Mouse (Mus musculus): ENCODE measurements at regions not wholly inside any gene's neighbourhood (a gene's known extent, or its start where the extent isn't known, plus 50 kb on each side); places are given as distances from the start of the nearest gene placed in this dataset.

DNA sequence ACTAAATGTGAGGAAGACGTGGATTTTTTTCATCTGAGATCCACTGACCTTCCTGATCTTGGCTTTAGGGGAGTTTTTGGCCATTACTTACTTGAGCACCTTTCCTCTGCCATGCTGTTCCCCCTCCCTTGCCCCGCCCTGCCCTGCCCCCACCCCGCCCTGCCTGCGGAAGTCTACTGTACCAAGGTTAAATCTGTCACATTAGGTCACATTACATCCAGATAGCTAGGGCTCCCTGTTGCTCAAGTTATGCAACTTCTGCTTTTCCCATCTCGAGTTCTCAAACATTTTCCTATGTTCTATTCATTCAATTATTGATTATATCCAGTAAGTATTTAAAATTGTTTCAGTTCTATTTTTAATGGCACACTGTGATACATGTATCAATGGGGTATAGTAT lies 144.7 kb upstream of the Cnot2 start:
- no peak for DNase-seq

DNA sequence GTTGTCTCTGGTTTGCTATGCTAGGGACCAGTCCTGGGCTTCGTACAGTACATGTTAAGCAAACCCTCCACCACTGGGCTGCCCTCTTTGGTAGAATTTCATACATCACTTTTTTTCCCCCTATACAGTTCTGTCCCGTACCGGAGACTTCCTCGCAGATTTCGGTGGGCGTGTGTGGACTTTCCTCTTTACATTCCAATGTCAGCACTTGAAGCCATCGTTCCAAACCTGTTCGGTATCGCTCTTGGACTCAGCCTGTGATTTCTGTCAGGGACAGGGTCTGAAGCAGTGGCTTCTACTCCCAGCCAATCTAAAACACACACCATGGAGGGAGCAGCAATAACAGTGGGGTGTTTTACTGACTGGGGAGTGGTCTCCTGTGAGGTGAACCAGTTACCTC lies 140.7 kb upstream of the Cnot2 start:
- no peak for DNase-seq

DNA sequence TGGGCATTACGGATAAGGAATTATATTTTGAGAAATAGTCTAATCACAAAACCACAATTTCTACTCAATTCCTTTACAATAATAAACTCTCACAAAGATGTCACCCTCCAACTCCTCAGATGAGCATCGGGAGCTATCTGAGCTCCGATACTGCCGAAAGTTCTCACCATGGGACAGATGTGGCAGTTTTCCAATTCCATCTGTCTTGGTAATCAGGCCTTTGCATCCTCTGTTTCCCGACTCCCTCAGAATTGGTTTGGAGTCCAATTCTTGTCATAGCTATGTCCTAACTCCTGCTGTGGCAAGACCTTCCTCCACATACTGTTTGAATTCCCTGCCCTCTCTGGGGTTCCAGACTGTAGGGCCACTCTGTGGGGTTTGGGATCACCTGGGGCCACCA lies 138.3 kb upstream of the Cnot2 start:
- no peak for DNase-seq

DNA sequence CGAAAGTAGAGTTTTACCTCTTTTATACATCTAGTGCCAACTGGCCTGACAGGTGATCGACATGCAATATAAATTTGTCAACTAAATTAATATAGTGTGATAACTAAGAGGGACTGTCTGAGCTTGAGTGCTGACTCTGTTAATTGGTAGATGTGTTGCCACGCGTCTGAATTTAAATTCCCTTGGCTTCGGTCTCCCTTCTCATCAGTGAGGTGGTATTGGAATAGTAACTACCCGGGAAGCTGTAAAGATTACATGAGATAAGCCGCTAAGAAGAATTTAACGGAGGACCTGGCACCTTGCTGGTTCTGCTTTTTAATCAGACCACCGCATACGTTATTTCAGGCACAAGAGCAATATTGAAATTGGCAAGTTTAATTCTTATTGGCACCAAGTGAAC lies 136.7 kb upstream of the Cnot2 start:
- no peak for DNase-seq

DNA sequence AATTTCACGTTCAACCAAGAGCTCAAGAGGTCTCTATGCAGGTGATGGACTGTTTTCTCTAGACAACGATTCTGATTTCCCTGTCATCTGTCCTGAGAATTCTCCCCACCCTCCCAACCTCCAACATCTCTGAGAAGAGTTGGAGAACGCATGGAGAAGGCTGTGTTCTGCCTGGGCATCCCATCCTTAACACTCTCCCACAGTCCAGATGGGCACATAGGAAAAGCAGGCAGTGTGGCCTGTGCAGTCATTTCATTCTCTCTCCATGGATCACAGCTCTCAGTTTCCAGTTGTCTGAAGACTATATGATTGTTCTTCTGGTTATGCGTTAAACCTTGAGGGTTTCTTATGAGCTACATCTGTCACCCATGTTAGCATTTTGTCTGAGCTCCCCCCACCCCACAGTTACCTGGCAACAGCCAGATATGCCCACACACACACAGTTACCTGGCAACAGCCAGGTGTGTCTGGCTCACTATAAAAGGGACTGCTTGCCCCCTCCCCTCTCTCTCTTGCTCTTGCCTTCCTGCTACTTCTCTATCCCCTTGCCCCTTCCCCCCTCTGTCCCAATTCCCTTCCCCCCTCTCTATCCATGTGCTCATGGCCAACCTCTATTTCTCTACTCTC lies 135.8 kb upstream of the Cnot2 start:
- no peak for DNase-seq

DNA sequence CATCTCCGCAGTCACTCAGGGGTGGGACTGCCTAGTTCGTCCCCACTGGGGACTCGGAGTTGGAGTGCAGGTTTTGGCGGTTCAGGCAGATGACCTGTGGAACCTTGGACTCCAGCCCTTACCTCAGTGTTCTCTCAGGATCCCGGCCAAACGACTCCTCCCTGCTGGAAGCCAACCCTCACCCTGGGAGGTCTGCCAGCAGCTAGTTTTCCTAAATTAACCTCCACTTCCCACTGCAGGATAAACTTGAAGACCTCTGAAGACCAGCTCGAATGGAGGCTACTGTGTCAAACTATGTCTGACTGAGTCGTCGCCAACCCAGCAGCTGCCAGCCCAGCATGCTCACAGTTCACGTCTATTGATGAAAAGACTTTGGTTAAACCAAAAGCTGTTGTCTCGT lies 132.1 kb upstream of the Cnot2 start:
- peak; percentile 98 for DNase-seq

DNA sequence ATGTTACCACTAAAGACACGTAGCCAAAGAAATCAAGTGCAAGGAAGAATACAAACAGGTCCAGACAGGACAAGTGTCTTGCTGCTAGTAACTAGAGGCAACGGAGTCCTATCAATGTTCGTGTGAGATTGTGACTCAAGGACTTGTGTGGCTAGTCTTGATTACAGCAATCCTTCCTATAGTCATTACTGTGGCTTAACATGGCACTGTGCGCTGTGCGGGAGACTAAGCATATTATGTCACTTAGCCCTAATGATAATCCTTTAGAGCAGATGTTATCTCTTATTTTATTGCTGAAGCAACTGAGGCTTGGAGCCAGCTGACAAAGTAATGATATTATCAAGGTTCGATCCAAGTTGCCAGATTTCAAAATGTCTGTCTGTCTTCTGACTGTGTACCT lies 125.7 kb upstream of the Cnot2 start:
- DNase-seq, result peak; percentile 37

DNA sequence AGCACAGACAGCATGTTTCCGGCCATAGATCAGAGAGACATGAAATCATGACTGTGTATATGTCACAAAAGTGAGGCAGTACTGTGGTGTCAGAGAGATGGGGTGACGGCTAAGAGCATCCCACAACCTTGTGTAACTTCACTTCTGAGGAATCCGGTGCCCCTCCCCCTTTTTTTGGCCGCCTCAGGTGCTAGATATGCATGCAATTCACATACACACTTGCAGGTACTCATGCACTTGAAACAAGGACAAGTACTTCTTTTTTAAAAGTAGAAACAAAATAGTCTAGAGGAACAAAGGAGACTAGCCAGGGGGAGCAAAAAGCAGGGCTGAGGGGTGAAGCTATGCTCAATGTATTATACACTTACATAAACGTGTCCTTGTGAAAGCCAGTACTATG lies 120.0 kb upstream of the Cnot2 start:
- peak; percentile 50 for DNase-seq

DNA sequence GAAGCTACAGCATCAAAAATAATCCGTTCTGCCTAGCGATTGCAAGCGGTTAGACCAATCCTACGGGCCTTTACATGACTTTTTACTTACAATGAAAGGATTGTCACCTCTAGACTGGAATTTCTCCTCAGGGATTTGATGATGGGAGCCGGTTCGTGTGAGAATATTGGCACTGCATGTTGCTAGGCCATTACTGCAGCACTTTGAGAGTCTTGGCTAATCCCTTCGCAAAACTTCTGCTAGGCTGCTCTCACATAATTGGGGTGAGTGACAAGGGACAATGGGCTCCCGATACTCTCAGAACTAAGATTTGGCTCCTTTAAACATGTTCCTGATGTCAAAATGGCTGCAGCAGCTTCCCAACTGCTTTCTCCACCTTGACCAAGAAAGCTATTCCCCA lies 118.4 kb upstream of the Cnot2 start:
- DNase-seq, result peak; percentile 31

DNA sequence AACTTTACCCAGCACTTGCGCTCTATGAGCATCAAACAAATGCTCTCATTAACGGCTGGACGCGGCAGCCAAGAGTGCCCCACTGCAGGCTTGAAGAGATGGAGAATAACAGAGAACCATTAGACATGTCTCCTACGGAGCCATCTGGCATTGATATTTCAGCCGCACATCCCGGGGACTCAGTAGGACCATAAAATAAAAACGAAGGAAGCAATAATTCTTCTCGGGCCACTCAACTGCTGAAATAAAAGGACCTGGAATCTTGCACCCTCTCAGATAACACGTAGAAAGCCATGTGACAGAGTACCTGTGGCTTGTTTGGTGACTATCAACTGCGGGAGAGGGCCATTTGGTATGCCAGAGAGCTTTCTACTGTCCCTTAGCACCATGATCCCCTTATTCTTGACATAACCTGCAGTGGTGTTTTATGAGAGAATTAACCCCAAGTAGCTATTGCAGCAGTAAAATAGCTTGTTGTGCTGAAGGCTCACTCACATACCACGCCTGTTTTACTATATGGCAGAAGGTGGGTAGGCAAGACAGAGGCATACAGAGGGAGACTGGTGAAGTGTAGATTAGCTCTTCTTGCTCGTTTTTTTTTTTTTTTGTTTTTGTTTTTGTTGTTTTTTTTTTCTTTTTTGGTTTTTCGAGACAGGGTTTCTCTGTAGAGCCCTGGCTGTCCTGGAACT lies 116.5 kb upstream of the Cnot2 start:
- peak; percentile 77 for DNase-seq

DNA sequence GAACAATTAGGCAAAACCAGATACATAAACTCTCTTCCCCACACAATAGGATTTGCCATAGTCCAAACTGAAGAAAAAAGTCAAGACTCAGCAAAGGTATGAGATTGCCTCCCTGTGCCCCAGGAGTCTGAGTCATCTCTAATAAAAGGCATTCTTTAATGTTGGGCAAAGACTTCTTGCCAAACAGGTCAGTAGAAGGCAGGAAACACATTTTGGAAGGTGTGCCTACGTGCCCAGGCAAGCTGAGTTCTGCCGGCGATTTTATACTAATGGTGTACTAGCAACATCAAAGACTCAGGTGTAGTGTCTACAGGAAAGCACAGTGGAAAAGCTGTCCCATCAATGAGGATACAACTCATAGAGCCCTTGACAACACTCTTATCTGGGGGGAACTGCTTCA lies 112.5 kb upstream of the Cnot2 start:
- DNase-seq, result peak; percentile 6

DNA sequence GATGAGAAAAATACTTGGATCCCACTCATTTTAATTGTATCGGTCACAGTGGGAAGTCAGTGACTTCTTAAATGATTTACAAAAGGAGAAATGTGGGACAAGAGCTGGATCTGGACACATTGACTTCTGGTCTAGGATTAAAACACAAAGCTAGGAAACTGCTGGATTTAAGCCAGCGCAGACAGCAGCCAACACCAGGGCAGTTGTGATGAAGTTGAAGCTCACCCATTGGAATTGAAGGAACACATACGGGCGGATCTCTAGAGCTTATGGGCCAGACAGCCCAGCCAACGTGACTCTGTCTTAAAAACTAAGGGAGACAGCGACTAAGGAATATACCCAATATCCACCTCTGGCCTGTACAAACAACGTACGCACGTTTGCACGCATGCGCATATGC lies 105.4 kb upstream of the Cnot2 start:
- DNase-seq, result peak; percentile 77

DNA sequence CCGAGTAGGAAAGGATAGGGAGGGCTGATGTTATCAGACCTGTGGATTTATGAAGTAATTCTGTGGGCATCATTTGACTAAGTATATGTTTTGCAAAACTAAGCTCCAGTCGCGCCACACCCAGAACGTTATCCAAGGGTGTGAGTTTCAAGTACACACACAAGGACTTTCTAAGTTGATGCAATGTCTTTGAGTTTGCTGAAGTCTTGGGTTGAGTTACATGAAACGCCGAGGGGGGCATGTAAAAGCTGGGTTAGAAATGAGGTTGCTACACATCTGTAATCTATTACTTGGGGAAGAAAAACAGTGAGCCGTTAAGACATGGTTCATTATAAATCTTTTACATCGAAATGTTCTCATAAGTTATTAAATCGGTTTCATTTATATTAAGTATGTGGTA lies 102.1 kb upstream of the Cnot2 start:
- DNase-seq, result no peak

DNA sequence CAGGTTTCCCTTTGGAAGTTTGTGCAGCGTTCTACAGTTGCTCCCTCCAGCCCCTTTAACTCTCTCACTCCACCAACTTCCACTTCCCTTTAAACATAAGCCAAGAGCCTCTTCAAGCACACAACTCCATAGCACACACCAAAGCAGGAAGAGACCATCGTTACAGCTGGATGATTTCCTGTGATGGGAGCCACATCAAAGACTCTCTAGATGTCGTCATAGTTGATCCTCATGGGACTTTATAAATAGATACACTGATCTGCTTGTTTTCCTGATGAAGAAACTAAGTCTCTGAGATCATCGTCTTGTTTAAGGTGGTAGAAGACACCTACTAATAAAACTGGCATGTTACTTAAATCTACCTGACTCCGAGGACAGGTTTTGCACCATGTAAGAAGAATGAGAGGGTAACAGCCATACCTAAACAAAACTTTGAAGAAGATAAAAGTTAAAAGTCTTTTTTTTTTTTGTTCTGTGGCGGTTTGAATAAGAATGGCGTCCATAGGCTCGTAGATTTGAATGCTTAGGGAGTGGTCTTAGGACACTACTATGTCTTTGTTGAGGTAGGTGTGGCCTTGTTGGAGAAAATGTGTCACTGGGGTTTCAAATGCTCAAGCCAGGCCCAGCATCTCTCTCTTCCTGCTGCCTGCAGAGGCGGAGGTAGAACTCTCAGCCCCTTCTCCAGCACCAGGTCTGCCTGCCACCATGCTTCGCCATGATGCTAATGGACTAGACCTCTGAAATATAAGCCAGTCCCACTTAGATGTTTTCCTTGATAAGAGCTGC lies 97.8 kb upstream of the Cnot2 start:
- DNase-seq, result no peak

DNA sequence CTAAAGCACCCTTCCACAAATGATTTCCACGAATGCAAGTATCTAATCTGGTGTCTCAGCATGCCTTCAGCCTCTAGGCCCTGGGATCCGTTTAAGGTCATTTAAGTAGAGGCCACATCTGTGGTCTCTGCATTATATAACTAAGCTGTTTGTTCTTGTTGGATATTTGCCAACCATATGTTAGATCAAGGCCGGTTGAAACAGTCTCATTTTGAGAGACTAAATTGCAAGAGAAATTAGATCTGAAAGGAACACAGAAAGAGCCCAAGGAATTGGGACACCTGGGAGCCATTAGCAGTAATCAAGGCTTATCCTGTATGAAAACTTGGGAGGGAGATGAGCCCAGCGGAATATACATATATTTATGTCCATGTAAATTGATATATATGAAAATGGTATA lies 96.6 kb upstream of the Cnot2 start:
- no peak for DNase-seq

DNA sequence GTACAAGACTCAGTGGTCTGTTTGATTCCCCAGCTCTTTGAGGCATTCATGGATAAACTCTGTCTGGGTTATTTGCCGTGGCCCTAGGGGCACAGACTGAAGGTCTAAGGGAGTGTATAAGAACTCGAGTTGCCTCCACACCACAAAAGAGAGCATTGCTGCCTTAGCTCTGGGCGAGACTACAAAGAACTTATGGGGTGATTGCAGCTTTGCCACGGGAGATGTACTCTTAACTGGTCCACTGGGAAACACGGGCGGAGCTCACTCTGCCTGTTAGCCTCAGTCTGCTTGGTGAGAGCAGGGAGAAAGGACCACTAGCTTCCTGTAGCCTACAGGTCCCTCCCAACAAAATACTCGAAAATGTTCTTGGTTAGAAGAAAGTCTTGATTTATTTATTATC lies 93.9 kb upstream of the Cnot2 start:
- DNase-seq, result no peak

DNA sequence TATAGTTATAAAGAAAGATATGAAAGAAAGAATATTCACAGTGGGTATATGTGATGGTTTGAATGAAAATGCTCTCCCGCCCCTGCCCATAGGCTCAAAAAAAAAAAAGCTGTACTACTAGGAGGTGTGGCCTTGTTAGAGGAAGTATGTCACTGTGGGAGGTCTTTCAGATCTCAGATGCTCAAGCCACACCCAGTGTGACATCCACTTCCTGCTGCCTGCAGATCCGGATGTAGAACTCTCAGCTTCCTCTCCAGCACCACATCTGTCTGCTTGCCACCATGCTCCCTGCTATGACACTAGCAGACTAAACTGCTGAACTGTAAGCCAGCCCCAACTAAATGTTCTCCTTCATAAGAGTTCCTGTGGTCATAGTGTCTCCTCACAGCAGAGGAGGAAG lies 93.0 kb upstream of the Cnot2 start:
- DNase-seq, result no peak

DNA sequence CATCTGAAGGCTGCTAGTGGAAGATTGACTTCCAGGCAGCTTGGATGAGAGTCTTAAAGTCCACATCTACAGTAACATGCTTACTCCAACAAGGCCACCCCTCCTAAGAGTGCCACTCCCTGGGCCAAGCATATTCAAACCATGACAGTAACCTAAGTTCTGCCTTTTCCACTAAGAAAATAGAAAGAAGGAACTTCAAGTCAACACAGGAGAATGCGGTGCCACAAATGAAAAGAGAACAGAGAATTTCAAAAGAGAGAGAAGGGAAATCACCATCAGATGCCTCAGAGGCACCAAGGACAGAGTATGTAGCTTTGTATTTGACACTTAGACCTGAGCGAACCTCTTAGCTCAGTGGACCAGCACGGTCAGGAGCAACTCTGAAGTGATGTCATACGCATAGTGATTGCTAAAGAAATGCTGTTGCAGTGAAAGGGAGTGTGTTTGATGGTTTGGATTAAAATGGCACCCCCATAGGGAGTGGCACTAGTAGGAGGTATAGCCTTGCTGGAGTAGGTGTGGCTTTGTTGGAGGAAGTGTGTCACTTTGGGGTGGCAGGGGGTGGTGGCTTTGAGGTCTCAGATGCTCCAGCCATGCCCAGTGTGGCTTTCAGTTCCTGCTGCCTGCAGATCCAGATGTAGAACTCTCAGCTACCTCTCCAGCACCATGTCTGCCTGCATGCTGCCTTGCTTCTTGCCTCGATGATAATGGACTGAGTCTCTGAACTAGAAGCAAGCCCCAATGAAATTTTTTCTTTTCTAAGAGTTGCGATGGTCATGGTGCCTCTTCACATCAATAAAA lies 77.1 kb upstream of the Cnot2 start:
- no peak for DNase-seq

DNA sequence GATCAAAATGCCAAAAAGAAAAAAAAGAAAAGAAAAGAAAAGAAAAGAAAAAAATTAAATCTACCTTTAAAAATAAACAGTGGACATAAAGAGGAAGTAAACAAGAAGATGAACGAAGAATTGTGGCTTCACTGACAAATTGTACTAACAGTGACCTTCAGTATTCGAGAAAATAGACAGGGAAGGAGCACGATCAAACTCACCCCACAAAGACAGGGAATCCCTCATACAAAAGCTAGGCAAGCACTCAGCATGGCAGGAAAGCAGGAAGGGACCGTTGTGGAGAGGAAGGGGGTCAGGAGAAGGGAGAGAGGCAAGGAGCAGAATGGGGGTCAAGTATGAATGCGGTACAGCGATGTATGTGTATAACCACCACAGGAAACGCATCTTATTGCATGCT lies 74.6 kb upstream of the Cnot2 start:
- DNase-seq, result peak; percentile 22

DNA sequence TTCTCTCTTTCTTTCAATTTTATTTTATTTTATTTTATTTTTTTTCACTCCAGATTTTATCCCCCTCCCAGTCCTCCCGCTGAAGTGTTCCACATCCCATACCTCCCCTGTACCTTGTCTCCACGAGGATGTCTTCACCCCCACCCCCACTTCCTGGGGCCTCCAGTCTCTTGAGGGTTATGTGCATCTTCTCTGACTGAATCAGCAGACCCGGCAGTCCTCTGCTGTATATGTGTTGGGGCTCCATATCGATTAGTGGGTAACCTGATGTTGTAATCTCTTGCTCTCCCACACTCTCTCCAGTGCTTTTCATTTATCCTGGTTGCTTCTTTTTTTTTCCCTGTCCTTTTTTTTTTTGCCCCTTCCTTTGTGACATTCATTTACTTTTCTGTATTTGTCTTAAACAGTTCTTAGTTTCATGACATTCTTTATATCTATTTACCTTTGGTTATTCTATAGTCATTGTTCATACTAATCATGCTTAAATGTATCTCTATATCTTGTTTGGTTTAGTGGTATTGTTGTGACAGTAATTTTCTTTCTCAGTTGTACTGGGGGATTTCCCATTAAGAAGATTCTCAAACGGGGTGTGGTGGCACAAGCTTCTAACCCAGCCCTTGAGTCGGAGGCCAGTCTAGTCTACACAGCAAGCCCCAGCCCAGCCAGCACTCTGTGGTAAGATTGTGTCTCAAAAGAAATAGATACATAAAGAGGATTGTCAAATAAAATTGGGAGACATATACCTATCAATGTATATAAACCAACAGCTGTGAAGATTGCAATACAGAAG lies 73.9 kb upstream of the Cnot2 start:
- peak; percentile 44 for DNase-seq

DNA sequence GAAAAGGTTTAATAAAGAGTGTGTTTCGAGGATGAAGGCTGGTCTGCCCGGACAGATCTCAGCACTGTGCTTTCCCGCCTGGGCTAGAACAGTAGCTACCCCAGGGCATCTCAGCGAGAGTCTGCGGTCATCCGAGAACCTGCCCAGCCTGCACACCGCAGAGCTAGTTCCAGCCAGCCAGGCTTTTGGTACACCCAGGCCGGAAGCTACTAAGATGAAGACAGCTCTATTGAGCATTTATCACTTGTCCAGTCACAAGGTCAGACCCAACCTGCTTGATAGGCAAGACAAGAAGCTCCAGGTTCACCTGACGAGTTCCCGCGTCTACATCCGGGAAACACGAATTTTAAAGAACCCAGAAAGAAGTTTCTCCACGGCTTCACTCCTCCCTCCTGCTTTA lies 72.8 kb upstream of the Cnot2 start:
- DNase-seq, result peak; percentile 58

DNA sequence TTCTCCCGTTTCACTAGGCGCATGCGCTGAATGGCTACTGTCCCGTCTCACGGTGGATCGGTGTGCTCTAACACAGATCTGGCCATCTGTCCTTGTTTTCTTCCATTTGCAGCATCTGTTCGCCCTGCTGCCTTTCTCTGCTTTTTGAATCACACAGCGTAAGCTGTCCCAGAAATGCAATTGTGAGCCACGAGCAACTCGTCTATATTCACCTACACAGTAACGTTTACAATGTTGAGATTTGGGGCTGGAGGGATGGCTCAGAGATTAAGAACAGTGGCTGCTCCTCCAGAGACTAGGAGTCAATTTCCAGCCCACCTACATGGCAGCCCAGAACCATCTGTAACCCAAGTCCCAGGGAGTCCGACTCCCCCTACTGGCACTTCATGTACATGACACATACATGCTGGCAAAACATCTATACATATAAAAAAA lies 72.2 kb upstream of the Cnot2 start:
- DNase-seq, result peak; percentile 54

DNA sequence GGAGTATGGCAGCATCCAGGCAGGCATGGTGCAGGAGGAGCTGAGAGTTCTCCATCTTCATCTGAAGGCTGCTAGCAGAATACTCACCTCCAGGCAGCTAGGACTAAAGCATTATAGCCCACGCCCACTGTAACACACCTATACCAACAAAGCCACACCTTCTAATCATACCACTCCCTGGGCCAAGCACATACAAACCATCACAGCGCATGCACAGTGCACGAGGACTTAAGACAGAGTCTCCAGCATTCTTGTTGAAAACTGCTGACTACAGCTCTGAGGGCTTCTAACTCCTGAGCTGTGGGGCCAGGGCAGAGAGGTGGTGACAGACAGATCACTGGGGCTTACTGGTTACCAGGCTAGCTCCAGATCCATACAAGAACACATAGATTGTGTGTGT lies 68.0 kb upstream of the Cnot2 start:
- DNase-seq, result peak; percentile 70

All from heart, adult 11 months (tissue).